Mouse (Mus musculus) leukemia stem cell, adult 10-12 weeks (primary cell): Measurements from ENCODE around the gene Vmn2r54. TPM values are rescaled to one million over a fixed set of nuclear protein-coding genes. Genes with fewer than 3 reads are reported as not detected.

Experiments used
- polyA plus RNA-seq: library from polyadenylated mRNA; stranded (reverse); fragments of >175 nt; gene quantifications from 2 replicates; pipeline ENCODE4 v1.2.3, GENCODE M21; 2012; ENCODE audit warnings: low replicate concordance

Vmn2r54 gene
- polyA plus RNA-seq = not detected in 2 replicates

GRCm38 (mm10) chr7:12640219-12640618 is at the start of gene Vmn2r54:
Vmn2r54 (minus strand) TSS chr7:12640319.

DNA sequence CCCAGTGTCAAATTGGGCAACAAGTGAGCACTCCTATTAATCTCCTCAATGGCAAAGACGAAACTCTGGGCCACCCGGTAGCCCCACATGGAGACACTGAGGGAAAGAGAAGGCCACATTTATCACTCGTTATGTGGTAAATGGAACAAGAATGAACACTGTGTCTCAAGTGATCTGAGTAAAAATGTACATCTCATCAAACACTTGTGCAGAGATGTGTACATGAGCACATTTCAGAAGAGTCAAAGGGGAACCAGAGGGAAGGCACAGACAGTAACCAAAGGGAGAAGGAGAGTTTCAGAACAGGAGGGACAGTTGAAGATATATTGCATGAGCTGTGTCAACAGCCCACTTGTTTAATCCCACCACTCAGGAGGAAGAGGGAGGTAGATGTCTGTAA is 44.8 kb upstream of the Vmn2r54 start, which contains the start of gene Vmn2r55:
Gene Vmn2r55, minus strand, starts transcription at position 101 of the 400 bp plus-strand sequence.

DNA sequence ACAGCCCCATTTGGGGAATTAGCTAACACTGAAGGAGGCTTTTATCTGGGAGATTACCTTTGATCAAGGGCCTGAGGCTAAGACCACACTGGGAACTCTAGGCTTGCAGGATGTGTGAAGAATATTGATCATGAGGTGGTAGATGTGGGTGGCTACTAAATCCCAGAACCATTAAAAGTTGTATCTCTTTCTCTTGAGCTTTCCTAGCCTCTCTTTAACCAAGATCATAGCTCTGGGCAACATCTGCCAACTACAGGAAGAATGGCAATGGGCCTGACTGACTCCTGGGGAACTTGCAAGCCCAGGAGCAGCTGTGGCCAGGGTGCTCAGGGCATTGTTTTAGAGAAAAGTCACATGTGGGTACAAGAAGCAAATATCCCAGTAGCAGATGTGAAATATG is 31.4 kb downstream of the Vmn2r54 start, which contains the start of gene Vmn2r53:
Gene Vmn2r53, minus strand, starts transcription at position 101 of the 400 bp plus-strand sequence.

Other genes with a start within 250 kb of the Vmn2r54 start
- 0.07 TPM in 1 of 2 replicates, not detected in the other for gene Zfp551, start 217.6 kb downstream of the Vmn2r54 start, polyA plus RNA-seq
- gene Zfp606, start 162.0 kb downstream of the Vmn2r54 start, polyA plus RNA-seq = 1.6 and 1.7 TPM in 2 replicates
- not detected in 2 replicates for gene 2900092C05Rik, start 127.8 kb downstream of the Vmn2r54 start, polyA plus RNA-seq
- gene Vmn2r53, start 31.5 kb downstream of the Vmn2r54 start, polyA plus RNA-seq = not detected in 2 replicates
- gene Vmn2r55, start 44.7 kb upstream of the Vmn2r54 start, polyA plus RNA-seq = not detected in 2 replicates
- gene Vmn2r56, start 94.7 kb upstream of the Vmn2r54 start, polyA plus RNA-seq = not detected in 2 replicates
- not detected in 2 replicates for gene Zscan18, start 163.3 kb upstream of the Vmn2r54 start, polyA plus RNA-seq
- gene Zfp329, start 178.5 kb upstream of the Vmn2r54 start, polyA plus RNA-seq = 0.12 and 0.32 TPM in 2 replicates
- gene Zfp110, start 194.4 kb upstream of the Vmn2r54 start, polyA plus RNA-seq = 1.0 and 2.1 TPM in 2 replicates
- gene Zfp128, start 240.9 kb upstream of the Vmn2r54 start, polyA plus RNA-seq = 0.27 and 0.66 TPM in 2 replicates